Mouse (Mus musculus): Measurements from ENCODE around the gene Itgae.

Gene Itgae

DNA sequence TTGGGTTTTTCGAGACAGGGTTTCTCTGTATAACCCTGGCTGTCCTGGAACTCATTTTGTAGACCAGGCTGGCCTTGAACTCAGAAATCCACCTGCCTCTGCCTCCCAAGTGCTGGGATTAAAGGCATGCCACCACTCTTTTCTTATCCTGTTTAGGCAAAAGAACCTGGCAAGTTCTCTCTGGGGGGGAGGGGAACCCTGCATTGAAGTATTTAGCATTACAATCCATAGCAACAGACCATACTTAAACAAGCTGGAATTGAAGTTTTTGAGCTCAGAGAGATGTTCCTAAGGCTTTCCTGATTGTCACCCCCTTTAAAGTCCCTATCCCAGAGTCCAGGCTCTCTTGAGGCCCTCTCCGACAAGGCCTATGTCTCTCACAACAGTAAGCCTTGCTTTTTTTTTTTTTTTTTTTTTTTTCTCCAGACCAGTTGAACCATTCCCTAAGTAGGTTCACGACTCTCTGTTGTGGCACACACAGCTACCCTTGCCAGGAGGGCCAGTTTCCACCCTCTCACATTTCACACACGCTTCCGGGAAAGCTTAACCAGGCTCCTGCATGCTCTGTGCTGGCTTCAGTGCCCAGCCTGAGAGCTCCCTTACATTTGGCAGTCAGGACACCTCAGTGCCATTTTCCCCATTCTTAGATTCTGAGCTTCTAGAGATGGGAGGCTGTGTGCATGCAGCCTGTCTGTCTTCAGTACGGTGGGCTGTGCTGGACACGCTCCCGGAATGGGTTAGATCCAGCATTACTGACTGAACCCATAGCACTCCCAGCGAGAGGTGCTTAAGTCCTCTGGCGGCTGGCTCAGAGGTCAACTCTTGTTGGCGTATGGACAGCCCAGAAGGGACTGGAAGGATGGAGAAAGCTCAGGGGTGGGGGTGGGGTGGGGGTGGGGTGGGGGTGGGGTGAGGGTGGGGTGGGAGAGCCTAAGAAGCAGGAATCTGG is 55.9 kb downstream of the Itgae start:
- no peak for DNase-seq (ENCODE audit: low spot score in 2 of 2)

GRCm38 (mm10) chr11:73146975-73147365 is 56.6 kb downstream of the Itgae start:
- no peak for DNase-seq (ENCODE audit: low spot score in 2 of 2)

GRCm38 (mm10) chr11:73148209-73148608 is 57.8 kb downstream of the Itgae start:
- no peak for DNase-seq (ENCODE audit: low spot score in 2 of 2)

- DNase-seq (ENCODE audit: low spot score in 2 of 2) = no peak
These were observed 64.7 kb downstream of the Itgae start for GRCm38 (mm10) chr11:73155071-73155470.

DNA sequence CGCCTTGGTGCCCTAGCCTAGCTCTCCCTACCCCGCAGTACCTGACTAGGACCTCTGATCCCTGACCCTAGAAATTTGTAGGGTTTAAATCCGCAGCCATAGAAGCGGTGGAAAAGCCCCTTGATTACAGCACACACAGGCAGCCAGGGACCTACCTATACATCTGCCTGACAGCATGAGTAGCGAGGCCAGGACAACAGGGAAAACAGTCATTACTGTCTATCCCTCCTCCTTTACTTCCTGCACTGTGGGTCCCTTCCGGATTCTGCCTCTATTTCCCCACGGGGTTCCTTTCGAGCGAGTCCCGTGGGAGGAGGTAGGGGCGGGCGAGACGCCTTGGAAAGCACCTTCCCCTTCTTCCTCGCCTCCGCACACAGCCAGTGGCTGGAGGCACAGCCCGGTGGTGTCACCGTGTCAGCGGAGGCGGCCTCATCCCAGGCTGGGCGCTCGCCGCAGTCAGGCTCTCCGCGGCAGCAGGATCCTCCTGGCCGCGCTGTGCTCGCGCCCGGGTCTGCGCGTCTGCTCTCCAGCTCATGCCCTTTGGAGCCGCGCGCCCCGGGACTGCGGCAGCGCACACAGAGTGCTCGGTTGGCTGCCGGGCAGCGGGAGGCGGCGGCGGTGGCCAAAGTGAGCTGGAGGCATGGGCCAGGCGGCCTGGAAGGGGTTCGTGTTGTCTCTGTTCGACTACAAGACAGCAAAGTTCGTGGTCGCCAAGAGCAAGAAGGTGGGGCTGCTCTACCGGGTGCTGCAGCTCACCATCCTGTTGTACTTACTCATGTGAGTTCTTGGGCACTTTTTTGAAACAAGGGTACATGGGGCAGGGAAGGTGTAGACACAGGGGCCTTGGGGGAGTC is 69.8 kb downstream of the Itgae start, which contains the start of gene P2rx5:
Gene P2rx5, plus strand, starts transcription at position 465 of the 854 bp plus-strand sequence.
- DNase-seq (ENCODE audit: low spot score in 2 of 2) = no peak

- no peak for DNase-seq (ENCODE audit: low spot score in 2 of 2)
These were observed 70.4 kb downstream of the Itgae start for GRCm38 (mm10) chr11:73160811-73161200.

DNA sequence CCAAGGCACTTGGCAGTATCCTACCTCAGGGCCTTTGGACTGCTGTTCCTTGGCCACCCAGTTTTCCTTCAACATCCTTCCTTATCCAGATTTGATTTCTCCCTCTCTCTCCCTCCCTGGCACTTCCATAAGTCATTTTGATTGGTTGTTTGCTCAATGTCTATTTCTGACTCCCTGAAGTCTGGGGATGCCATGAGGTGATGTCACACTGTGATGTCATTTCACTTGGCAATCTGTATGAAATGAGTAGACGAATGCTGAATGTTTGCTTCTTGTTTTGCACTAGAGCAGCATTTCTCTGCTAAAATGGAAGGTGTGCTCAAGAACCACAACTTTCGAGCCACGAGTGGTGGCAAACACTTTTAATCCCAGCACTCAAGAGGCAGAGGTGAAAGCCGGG is 71.2 kb downstream of the Itgae start:
- DNase-seq (ENCODE audit: low spot score in 2 of 2) = no peak

DNA sequence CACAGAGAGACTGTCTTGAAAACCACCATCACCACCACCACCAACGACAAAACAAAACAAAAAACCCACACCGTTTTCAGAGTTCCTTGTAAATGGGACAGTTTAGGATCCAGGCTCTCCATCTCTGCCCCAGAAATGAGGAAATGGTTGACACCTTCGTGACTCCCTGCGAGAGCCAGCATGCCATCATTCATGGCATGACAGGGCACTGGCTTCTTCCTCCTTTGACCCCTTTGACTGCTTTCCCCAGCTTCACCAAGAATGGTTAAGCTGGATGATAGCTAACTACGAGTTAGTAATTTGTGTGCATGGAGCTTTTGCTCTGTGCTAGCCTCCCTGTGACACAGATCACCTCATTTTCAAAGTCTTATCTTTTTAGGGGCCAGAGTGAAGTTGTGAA is 71.9 kb downstream of the Itgae start:
- no peak for DNase-seq (ENCODE audit: low spot score in 2 of 2)

DNA sequence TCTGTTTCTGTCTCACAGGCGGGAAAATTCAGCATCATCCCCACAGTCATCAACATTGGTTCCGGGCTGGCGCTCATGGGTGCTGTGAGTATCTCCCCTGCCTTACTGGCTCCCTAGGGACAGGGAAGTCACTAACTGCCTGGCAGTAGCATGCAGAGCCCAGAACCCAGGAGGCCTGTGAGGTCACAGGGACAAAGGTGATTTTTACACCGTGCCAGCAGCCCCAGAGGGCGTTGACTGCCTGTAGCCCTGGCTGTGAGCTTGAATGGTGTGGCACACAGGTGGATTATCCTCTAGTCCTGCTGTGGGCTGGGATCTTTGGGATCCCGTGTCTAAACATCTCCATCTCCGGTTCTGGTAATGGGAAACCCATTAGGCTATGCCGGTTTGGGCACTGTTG is 77.7 kb downstream of the Itgae start:
- no peak for DNase-seq (ENCODE audit: low spot score in 2 of 2)

- no peak for DNase-seq (ENCODE audit: low spot score in 2 of 2)
These were observed 78.2 kb downstream of the Itgae start for GRCm38 (mm10) chr11:73168576-73168975.

DNA sequence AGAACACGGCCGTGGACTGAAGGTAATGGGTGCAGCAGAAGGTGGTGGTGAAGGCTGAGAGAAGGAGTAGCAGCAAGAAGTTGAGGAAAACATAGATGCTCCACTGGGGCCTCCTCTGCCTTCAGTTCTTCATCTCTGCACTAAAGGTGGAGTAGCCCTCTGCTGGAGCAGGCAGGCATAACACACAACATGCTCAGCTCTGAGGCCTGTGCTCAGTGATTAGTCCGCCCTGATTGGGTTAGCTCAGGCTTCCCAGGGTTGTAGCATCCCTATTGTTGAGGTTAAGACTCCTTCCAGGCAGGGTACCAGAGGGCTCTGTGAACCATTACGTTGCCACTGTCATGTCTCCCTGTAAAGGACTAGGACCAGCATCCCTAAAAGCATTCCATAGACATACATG is 78.8 kb downstream of the Itgae start:
- DNase-seq (ENCODE audit: low spot score in 2 of 2) = peak; percentile 44 to 61

DNA sequence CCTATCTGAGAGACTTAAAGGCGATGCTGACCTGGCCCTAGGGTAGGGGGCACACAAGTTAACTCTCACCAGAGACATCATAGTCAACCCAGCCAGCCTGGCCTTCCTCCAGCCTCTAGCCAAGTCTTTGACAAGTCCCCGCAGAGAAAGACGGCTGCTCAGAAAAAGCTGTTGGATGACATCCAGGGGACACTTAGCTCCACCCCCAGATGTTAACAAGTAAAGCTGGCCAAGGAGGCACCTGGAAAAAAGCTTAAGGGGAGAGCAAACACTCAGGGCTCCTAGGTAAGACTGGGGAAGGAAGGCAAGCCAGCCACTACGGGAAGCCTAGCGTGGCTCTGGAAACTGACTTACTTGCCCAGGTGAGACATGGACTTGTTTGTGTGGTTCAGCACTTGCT is 81.8 kb downstream of the Itgae start:
- DNase-seq (ENCODE audit: low spot score in 2 of 2) = no peak

GRCm38 (mm10) chr11:73175612-73176011 is 85.2 kb downstream of the Itgae start:
- no peak for DNase-seq (ENCODE audit: low spot score in 2 of 2)

DNA sequence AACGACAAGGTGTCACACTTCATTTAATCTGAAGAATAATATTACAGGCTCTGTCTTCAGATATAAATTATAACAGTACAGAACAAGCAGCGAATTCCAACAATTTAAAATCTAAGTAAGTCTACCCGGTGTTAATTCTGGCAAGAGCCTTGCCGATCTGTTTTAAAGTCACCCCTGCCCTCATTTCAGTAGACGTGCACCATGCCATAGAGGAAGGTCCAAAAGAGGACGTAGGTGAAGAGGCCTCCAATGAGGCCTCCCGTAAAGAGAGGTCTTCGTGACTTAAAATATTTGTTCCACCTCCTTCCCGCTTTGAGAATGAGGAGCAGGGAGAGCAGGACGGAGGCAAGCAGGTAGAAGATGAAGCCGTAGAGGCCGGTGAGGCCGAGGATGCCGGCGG is 85.8 kb downstream of the Itgae start:
- DNase-seq (ENCODE audit: low spot score in 2 of 2) = no peak

DNA sequence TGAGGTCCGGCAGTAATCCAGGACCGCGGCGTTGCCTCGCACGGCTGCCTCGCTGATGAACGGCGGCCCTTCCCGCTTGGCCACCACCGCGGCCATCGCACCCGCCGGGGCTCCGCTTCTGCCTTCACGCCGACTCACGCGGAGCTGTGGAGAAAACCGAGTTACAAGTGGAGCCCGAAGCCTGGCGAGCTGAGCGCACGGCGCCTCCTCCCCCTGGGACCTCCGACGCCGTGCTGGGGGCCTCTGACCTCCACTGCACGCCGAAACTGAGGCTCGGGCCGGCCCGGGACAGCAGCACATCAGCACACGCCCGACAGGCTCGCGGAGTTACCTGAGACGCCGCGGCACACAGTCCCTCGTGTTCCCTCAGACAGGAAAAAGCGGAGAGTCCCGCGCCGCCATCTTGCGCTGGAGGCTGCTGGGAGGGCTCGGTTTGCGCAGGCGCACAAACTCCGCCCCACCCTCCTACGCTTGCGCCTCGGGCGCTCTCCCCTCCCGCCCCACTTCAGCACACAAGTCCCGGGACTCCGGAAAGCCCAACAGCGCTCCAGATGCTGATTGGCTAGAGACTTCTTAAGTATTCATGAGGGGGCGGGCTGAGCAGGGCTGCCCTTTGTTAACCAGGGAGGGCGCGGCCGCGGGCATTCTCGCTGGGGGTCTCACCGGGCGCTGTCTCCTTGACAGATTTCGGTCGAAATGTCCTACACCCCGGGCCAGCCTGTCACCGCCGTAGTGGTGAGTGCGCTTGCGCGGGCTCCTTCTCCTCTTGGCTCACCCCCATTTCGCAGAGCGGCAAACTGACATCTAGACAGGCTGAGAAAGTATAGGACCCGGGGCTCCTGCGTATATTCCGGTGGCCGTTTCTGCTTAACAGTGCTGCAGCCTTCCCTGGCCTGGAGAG is 86.5 kb downstream of the Itgae start, which contains the start of the genes Emc6 and Tax1bp3:
Gene Emc6, minus strand, starts transcription at position 430 of the 901 bp plus-strand sequence.
Gene Tax1bp3, plus strand, starts transcription at position 476 of the 901 bp plus-strand sequence.
- DNase-seq (ENCODE audit: low spot score in 2 of 2) = peak; percentile 82 to 86

GRCm38 (mm10) chr11:73177509-73177875 is 87.1 kb downstream of the Itgae start:
- no peak for DNase-seq (ENCODE audit: low spot score in 2 of 2)

GRCm38 (mm10) chr11:73177895-73178294 is 87.5 kb downstream of the Itgae start:
- no peak for DNase-seq (ENCODE audit: low spot score in 2 of 2)

DNA sequence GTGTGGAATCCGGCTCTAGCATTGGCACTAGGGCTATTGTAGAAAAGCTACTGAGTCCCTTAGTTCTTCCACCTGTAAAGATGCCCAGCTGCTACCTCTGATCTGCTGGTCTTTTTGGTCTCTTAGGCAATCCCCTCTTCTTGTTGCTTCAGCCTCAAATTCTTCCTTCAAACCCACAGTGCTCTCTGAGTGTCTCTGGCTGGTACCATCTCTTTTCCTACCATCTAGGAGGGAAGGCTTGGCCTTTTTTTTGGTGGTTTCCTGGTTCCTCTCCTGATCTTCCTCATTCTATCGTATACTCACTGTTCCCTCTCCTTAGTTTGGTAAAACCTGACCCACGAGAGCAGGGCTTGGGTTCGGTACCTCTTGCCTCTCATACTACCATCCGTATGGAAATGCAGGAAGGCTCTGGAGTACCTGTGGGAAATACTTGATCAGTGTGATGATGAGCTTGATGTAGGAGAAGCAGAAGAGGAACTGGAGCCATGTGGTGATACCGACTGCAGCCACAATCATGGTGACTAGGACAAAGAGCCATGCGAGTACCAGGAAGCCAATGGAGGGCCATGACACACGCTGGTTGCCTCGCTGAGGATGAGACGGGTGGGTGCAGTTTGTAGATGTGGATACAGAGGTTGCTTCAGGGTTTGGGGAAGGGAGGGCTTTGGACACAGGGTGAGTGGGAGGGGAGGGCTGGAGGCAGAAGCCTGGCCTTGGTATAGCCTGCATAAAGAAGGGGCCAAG is 95.7 kb downstream of the Itgae start:
- DNase-seq (ENCODE audit: low spot score in 2 of 2) = no peak

GRCm38 (mm10) chr11:73187231-73187630 is 96.8 kb downstream of the Itgae start:
- DNase-seq (ENCODE audit: low spot score in 2 of 2) = no peak

GRCm38 (mm10) chr11:73193047-73193446 is 102.7 kb downstream of the Itgae start:
- DNase-seq (ENCODE audit: low spot score in 2 of 2) = no peak

DNA sequence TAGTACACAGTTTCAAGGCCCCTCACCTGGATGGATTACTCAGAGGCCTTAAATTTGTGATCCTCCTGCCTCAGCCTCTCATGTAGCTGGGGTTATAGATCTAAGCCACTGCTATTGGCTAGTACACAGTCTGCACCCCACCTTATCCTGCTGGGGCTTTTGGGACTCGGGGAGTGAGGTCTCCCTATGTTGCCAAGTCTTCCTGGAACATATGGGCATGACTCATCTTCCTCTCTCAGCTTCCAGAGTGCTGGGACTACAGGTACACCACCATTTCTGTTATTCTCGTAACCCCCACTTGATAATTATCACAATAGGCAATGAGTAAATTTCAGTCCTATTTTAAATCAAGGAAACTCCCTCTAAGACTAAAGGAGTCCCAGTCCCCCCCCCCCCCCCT is 104.1 kb downstream of the Itgae start:
- no peak for DNase-seq (ENCODE audit: low spot score in 2 of 2)
